ENCODE assay signal across 18 mouse cellular contexts in genomic region chr6:118757533-118758289, GRCm38 (mm10).
DNase-seq lines count a peak whose midpoint lies in the region; ATAC-seq and TF ChIP-seq lines count a peak whose summit lies in the region.
"Had no signal": no experiment of that assay in that cellular context is flagged by ENCODE, and none has a peak within 500 bp of the region (broad histone marks: within the 10 kb centered on the region; RNA-seq: fewer than 3 reads in every experiment).

No protein-coding gene starts in this region.

- no peaks in the 10 kb centered on the region for H3K36me3 ChIP-seq in heart, embryonic 15.5 days
- peaks cover 0 to 43% of the 10 kb centered on the region in 2 experiments; a peak in 2 of 4 replicates for H3K36me3 ChIP-seq in MEL (ENCODE audit: control insufficient read depth in 1 of 2, insufficient read depth in 2 of 2, low read length in 2 of 2)
- no peaks in the 10 kb centered on the region for H3K36me3 ChIP-seq in liver, embryonic 14.5 days (replicated peaks; ENCODE audit: control insufficient read depth, insufficient read depth, low read depth)
- no peaks in the 10 kb centered on the region for H3K36me3 ChIP-seq in thymus, adult 2 months (ENCODE audit: control insufficient read depth, insufficient read depth, low read length)
- H3K36me3 ChIP-seq in midbrain, postnatal 0 days (ENCODE audit: insufficient read depth, low read length) = peaks cover 4% of the 10 kb centered on the region; the same call in 1 of the 2 replicates
- H3K36me3 ChIP-seq: forebrain, embryonic 12.5 days; hindbrain, embryonic 13.5 days; midbrain, embryonic 12.5 days had no signal

- TF ChIP-seq CTCF in MEL (IDR thresholded peaks at IDR 0.05 in 2 of 3, conservative IDR thresholded peaks at IDR 0.05 in 1 of 3; ENCODE audit: control insufficient read depth in 1 of 3, insufficient read depth in 1 of 3, low read depth in 2 of 3, low read length in 3 of 3, poor library complexity in 1 of 3, severe bottlenecking in 1 of 3) = no peak
- no peak for TF ChIP-seq CTCF in liver, embryonic 14.5 days (IDR thresholded peaks at IDR 0.05; ENCODE audit: low read depth)
- no peak for TF ChIP-seq CTCF in thymus, adult 2 months (IDR thresholded peaks at IDR 0.05; ENCODE audit: borderline replicate concordance, control insufficient read depth, extremely low read depth, insufficient read depth, low read length, poor library complexity)
- TF ChIP-seq CTCF in midbrain, postnatal 0 days (IDR thresholded peaks at IDR 0.05) = no peak

- 50% methylated on average over 12 of the region's 12 CpGs for WGBS in heart, embryonic 15.5 days
- WGBS in liver, embryonic 14.5 days (ENCODE audit: insufficient replicate concordance) = 23% methylated on average over 12 of the region's 12 CpGs
- WGBS in thymus, adult 2 months = 93% methylated on average over 12 of the region's 12 CpGs
- WGBS in midbrain, postnatal 0 days = 70% methylated on average over 12 of the region's 12 CpGs

- no peak for ATAC-seq in heart, embryonic 15.5 days (replicated peaks; ENCODE audit: insufficient number of reproducible peaks, insufficient read depth, low FRiP score, low read depth)
- ATAC-seq in liver, embryonic 14.5 days (ENCODE audit: insufficient read depth) = peak; percentile 80
- no peak for ATAC-seq in midbrain, postnatal 0 days (ENCODE audit: low FRiP score)
- ATAC-seq: lung, postnatal 0 days had no signal

- H3K27ac ChIP-seq in heart, embryonic 15.5 days = peak overlapping the region; percentile 56; the same call in 1 of the 2 replicates
- H3K27ac ChIP-seq in MEL (ENCODE audit: control insufficient read depth, low read depth, low read length) = peak overlapping the region; percentile 99
- peak overlapping the region; percentile 96 for H3K27ac ChIP-seq in liver, embryonic 14.5 days
- H3K27ac ChIP-seq in thymus, adult 2 months (ENCODE audit: control insufficient read depth, insufficient read depth, low read length) = no peak overlapping the region
- H3K27ac ChIP-seq in midbrain, postnatal 0 days (ENCODE audit: low read depth, low read length) = no peak overlapping the region
- H3K27ac ChIP-seq: embryonic facial prominence, embryonic 12.5 days; forebrain, embryonic 12.5 days; limb, embryonic 10.5 days; midbrain, embryonic 12.5 days had no signal

- H3K27me3 ChIP-seq in heart, embryonic 15.5 days = no peaks in the 10 kb centered on the region
- no peaks in the 10 kb centered on the region for H3K27me3 ChIP-seq in MEL (ENCODE audit: control insufficient read depth in 1 of 2, insufficient read depth in 2 of 2, low read length in 2 of 2)
- H3K27me3 ChIP-seq in liver, embryonic 14.5 days (ENCODE audit: control insufficient read depth, insufficient read depth, low read length) = no peaks in the 10 kb centered on the region
- H3K27me3 ChIP-seq in thymus, adult 2 months (ENCODE audit: control insufficient read depth, insufficient read depth, low read length) = no peaks in the 10 kb centered on the region
- no peaks in the 10 kb centered on the region for H3K27me3 ChIP-seq in midbrain, postnatal 0 days (ENCODE audit: insufficient read depth, low read length)
- H3K27me3 ChIP-seq: embryonic facial prominence, embryonic 12.5 days; forebrain, embryonic 12.5 days; hindbrain, embryonic 13.5 days; midbrain, embryonic 12.5 days had no signal

- intact Hi-C loops in heart, postnatal 36 days (cut with DNase I) = no loop called here

- H3K4me2 ChIP-seq in heart, embryonic 15.5 days = no peak overlapping the region
- peak overlapping the region; percentile 70 for H3K4me2 ChIP-seq in liver, embryonic 14.5 days (ENCODE audit: low read depth)
- no peak overlapping the region for H3K4me2 ChIP-seq in midbrain, postnatal 0 days (ENCODE audit: low read depth, low read length, poor library complexity, severe bottlenecking)
- H3K4me2 ChIP-seq: embryonic facial prominence, embryonic 12.5 days; forebrain, embryonic 12.5 days; hindbrain, embryonic 13.5 days; midbrain, embryonic 12.5 days had no signal

- TF ChIP-seq POLR2A in MEL (IDR thresholded peaks at IDR 0.05; ENCODE audit: control insufficient read depth in 1 of 2, insufficient read depth in 1 of 2, low read depth in 1 of 2, low read length in 2 of 2, poor library complexity in 1 of 2) = peak in 1 of 2 experiments; percentile 49; a peak in 1 of 4 replicates
- no peak for TF ChIP-seq POLR2A in thymus, adult 2 months (IDR thresholded peaks at IDR 0.05; ENCODE audit: control insufficient read depth, extremely low read depth, insufficient read depth, low read length, poor library complexity)

- H3K9ac ChIP-seq in heart, embryonic 15.5 days = no peak overlapping the region
- H3K9ac ChIP-seq in MEL (ENCODE audit: control insufficient read depth, low read depth, low read length, poor library complexity, severe bottlenecking) = peak overlapping the region; percentile 70
- H3K9ac ChIP-seq in liver, embryonic 14.5 days (replicated peaks) = peak overlapping the region; percentile 34
- H3K9ac ChIP-seq in midbrain, postnatal 0 days (replicated peaks; ENCODE audit: low read length, poor library complexity, severe bottlenecking) = no peak overlapping the region
- H3K9ac ChIP-seq: embryonic facial prominence, embryonic 12.5 days; forebrain, embryonic 12.5 days; hindbrain, embryonic 13.5 days; midbrain, embryonic 12.5 days had no signal

- TF ChIP-seq RAD21 in MEL (IDR thresholded peaks at IDR 0.05; ENCODE audit: low read depth, low read length) = no peak

- DNase-seq in heart, postnatal 36 days = no peak
- peak; percentile 86 for DNase-seq in MEL (ENCODE audit: low read depth, low spot score)
- peak; percentile 89 for DNase-seq in c-Kit-positive CD71-positive TER-119-negative erythroid progenitor cells, embryonic 14.5 days (ENCODE audit: low read depth)
- peak; percentile 65 to 85 (median 68) for DNase-seq in liver, embryonic 14.5 days (ENCODE audit: low read depth in 3 of 3, low spot score in 3 of 3)
- no peak for DNase-seq in thymus, adult 2 months
- DNase-seq in retina, postnatal 1 day = no peak
- DNase-seq in midbrain, postnatal 0 days (ENCODE audit: low spot score) = no peak
- DNase-seq: cerebellum, postnatal 36 days; heart, adult 18-20 months; kidney, adult 11 months; kidney, postnatal 14 days had no signal

- H3K9me3 ChIP-seq in heart, embryonic 15.5 days (replicated peaks) = no peaks in the 10 kb centered on the region
- no peaks in the 10 kb centered on the region for H3K9me3 ChIP-seq in MEL (replicated peaks; ENCODE audit: insufficient read depth, low read length)
- no peaks in the 10 kb centered on the region for H3K9me3 ChIP-seq in liver, embryonic 14.5 days (ENCODE audit: control insufficient read depth, low read length)
- no peaks in the 10 kb centered on the region for H3K9me3 ChIP-seq in midbrain, postnatal 0 days (ENCODE audit: low read length)
- H3K9me3 ChIP-seq: embryonic facial prominence, embryonic 12.5 days; forebrain, embryonic 12.5 days; hindbrain, embryonic 13.5 days; limb, embryonic 10.5 days; midbrain, embryonic 12.5 days had no signal

- H3K4me3 ChIP-seq in heart, embryonic 15.5 days = no peak overlapping the region
- peak overlapping the region; percentile 47 to 48 for H3K4me3 ChIP-seq in MEL (ENCODE audit: control insufficient read depth in 1 of 2, insufficient read depth in 1 of 2, low read depth in 2 of 2, low read length in 2 of 2)
- H3K4me3 ChIP-seq in liver, embryonic 14.5 days (ENCODE audit: insufficient read depth in 1 of 2, low read depth in 2 of 2, low read length in 2 of 2) = peak overlapping the region; percentile 37 to 51
- no peak overlapping the region for H3K4me3 ChIP-seq in thymus, adult 2 months (ENCODE audit: control insufficient read depth, insufficient read depth, low read length)
- no peak overlapping the region for H3K4me3 ChIP-seq in midbrain, postnatal 0 days (ENCODE audit: low read depth, low read length)
- H3K4me3 ChIP-seq: embryonic facial prominence, embryonic 12.5 days; forebrain, embryonic 12.5 days; hindbrain, embryonic 13.5 days; limb, embryonic 10.5 days; midbrain, embryonic 12.5 days had no signal

- no peaks in the 10 kb centered on the region; the same call in 1 of the 2 replicates for H3K79me2 ChIP-seq in MEL (ENCODE audit: control insufficient read depth, insufficient read depth, low read length, poor library complexity)

- H3K4me1 ChIP-seq in heart, embryonic 15.5 days (replicated peaks) = peaks cover 43% of the 10 kb centered on the region
- H3K4me1 ChIP-seq in MEL (ENCODE audit: control insufficient read depth in 1 of 2, insufficient read depth in 2 of 2, low read length in 2 of 2) = peaks cover 17 to 37% of the 10 kb centered on the region in 2 experiments
- peaks cover 41 to 54% of the 10 kb centered on the region in 2 experiments for H3K4me1 ChIP-seq in liver, embryonic 14.5 days (replicated peaks; ENCODE audit: control insufficient read depth in 2 of 2, insufficient read depth in 2 of 2, low read length in 1 of 2)
- no peaks in the 10 kb centered on the region for H3K4me1 ChIP-seq in thymus, adult 2 months (replicated peaks; ENCODE audit: control insufficient read depth, insufficient read depth, low read length)
- H3K4me1 ChIP-seq in midbrain, postnatal 0 days (ENCODE audit: insufficient read depth, low read length) = no peaks in the 10 kb centered on the region
- H3K4me1 ChIP-seq: embryonic facial prominence, embryonic 12.5 days; midbrain, embryonic 12.5 days had no signal

- peak in 1 of 2 experiments; percentile 73 for TF ChIP-seq EP300 in MEL (IDR thresholded peaks at IDR 0.05; ENCODE audit: low read depth in 1 of 2, low read length in 2 of 2)
- TF ChIP-seq EP300 in liver, embryonic 14.5 days (IDR thresholded peaks at IDR 0.05; ENCODE audit: low read depth) = peak; percentile 37

TF ChIP-seq in MEL, 35 proteins besides CTCF, POLR2A, EP300 and RAD21 (continues in another document):
- TF ChIP-seq GABPA (IDR thresholded peaks at IDR 0.05; ENCODE audit: low read depth, low read length) (no peak), ZC3H11A (IDR thresholded peaks at IDR 0.05; ENCODE audit: low read depth, low read length) (no peak), UBTF (IDR thresholded peaks at IDR 0.05; ENCODE audit: borderline replicate concordance, insufficient read depth, low read depth, low read length) (peak; percentile 85; the same call in 1 of the 2 replicates), SIN3A (IDR thresholded peaks at IDR 0.05; ENCODE audit: low read length) (peak; percentile 14), NELFE (IDR thresholded peaks at IDR 0.05; ENCODE audit: low read depth, low read length) (0 out of 2 replicates have a peak, but pooled peaks have one; percentile 50), E2F4 (IDR thresholded peaks at IDR 0.05; ENCODE audit: borderline replicate concordance, low read depth, low read length) (no peak), TBP (IDR thresholded peaks at IDR 0.05; ENCODE audit: low read depth, low read length) (peak; percentile 91), ETS1 (IDR thresholded peaks at IDR 0.05; ENCODE audit: low read depth, low read length) (peak; percentile 37; the same call in 1 of the 2 replicates), HCFC1 (IDR thresholded peaks at IDR 0.05; ENCODE audit: low read depth, low read length) (no peak), ZNF384 (IDR thresholded peaks at IDR 0.05; ENCODE audit: low read depth, low read length) (no peak), RCOR1 (IDR thresholded peaks at IDR 0.05; ENCODE audit: low read depth, low read length) (peak; percentile 28), CHD2 (IDR thresholded peaks at IDR 0.05; ENCODE audit: low read length) (no peak), MYC (IDR thresholded peaks at IDR 0.05; ENCODE audit: low read depth, low read length) (no peak)

Comparison
In these comparisons a context has a peak if more than half of its experiments do, and no peak if none do; other contexts are left out.
1. H3K27ac ChIP-seq: peak in heart, embryonic 15.5 days (single experiment), MEL (single experiment) and liver, embryonic 14.5 days (single experiment); none in thymus, adult 2 months (single experiment) and midbrain, postnatal 0 days (single experiment).
2. H3K4me3 ChIP-seq: peak in MEL (2 of 2) and liver, embryonic 14.5 days (2 of 2); none in heart, embryonic 15.5 days (single experiment), thymus, adult 2 months (single experiment) and midbrain, postnatal 0 days (single experiment).
3. H3K9ac ChIP-seq: peak in MEL (single experiment) and liver, embryonic 14.5 days (single experiment); none in heart, embryonic 15.5 days (single experiment) and midbrain, postnatal 0 days (single experiment).
4. DNase-seq: peak in MEL (single experiment), c-Kit-positive CD71-positive TER-119-negative erythroid progenitor cells, embryonic 14.5 days (single experiment) and liver, embryonic 14.5 days (3 of 3); none in heart, postnatal 36 days (0 of 2), thymus, adult 2 months (single experiment), retina, postnatal 1 day (single experiment) and midbrain, postnatal 0 days (single experiment).